Mouse (Mus musculus) midbrain, postnatal 0 days (tissue): ENCODE results near the gene Nploc4. TPM values are rescaled to one million over a fixed set of nuclear protein-coding genes. Genes with fewer than 3 reads are reported as not detected.

Experiments used
- ATAC-seq: fragments of 200-750 bp; cut with Nextera tagmentation; 2 replicates; pipeline ENCODE4 v1.8.0; 2017; ENCODE audit warnings: moderate number of reproducible peaks, mild to moderate bottlenecking, moderate TSS enrichment, moderate library complexity; ENCODE audit not compliant: low FRiP score
- DNase-seq: peaks from one replicate; pipeline ENCODE4 v3.0.0-alpha.2; 2015; ENCODE audit warnings: low spot score
- H3K27ac ChIP-seq: fragments of 300-500 bp; sonication (generic); 2 replicates; pipeline ENCODE4 v1.5.1; 2014; ENCODE audit warnings: low read depth, mild to moderate bottlenecking, low read length, mixed read lengths
- H3K27me3 ChIP-seq: fragments of 300-500 bp; sonication (generic); 2 replicates; pipeline ENCODE4 v1.6.1; 2014; ENCODE audit warnings: low read length, control low read depth, mixed read lengths; ENCODE audit not compliant: insufficient read depth
- H3K36me3 ChIP-seq: fragments of 300-500 bp; sonication (generic); 2 replicates; pipeline ENCODE4 v1.6.1; 2014; ENCODE audit warnings: low read length, control low read depth, mixed read lengths; ENCODE audit not compliant: insufficient read depth
- H3K4me1 ChIP-seq: fragments of 300-500 bp; sonication (generic); 2 replicates; pipeline ENCODE4 v1.6.1; 2014; ENCODE audit warnings: mild to moderate bottlenecking, control low read depth, antibody characterized with exemption, low read length, mixed read lengths; ENCODE audit not compliant: insufficient read depth
- H3K4me2 ChIP-seq: fragments of 300-500 bp; sonication (generic); 2 replicates; pipeline ENCODE4 v1.6.1; 2014; ENCODE audit warnings: low read depth, mild to moderate bottlenecking, low read length, mixed read lengths; ENCODE audit not compliant: poor library complexity, severe bottlenecking
- H3K4me3 ChIP-seq: fragments of 300-500 bp; sonication (generic); 2 replicates; pipeline ENCODE4 v1.5.1; 2014; ENCODE audit warnings: low read depth, mild to moderate bottlenecking, low read length, moderate library complexity
- H3K9ac ChIP-seq: fragments of 300-500 bp; sonication (generic); replicated peaks from 2 replicates; pipeline ENCODE4 v1.6.1; 2014; ENCODE audit warnings: mild to moderate bottlenecking, low read length, moderate library complexity, mixed read lengths; ENCODE audit not compliant: poor library complexity, severe bottlenecking
- H3K9me3 ChIP-seq: fragments of 300-500 bp; sonication (generic); 2 replicates; pipeline ENCODE4 v1.6.1; 2016; ENCODE audit warnings: low read length, control low read depth
- CTCF ChIP-seq: IDR thresholded peaks from 2 replicates; pipeline ENCODE4 v1.5.1; 2016; ENCODE audit warnings: antibody characterized with exemption, mild to moderate bottlenecking
- WGBS: fragments of 180-500 bp; shearing (Covaris S2); extraction: QIAGEN DNeasy Blood & Tissue Kit; methylation state at CpG from one replicate; pipeline ENCODE4 v1.1.7; 2014; 5-methylcytosine and 5-hydroxymethylcytosine counted together
- polyA plus RNA-seq: library from polyadenylated mRNA; unstranded; fragments of >200 nt; fragmentation: Nextera tagmentation; extraction: Ambion mirVana; gene quantifications from 2 replicates; pipeline ENCODE4 v1.2.1, GENCODE M21; 2015
- total RNA-seq: library from RNA; depleted of rRNA; stranded (reverse); fragments of >200 nt; gene quantifications from 2 replicates; pipeline ENCODE4 v1.2.3, GENCODE M21; 2014

Nploc4 gene
- total and polyA plus RNA-seq, 2 experiments from 2014 or later, result 27.1 to 64.4 TPM

DNA sequence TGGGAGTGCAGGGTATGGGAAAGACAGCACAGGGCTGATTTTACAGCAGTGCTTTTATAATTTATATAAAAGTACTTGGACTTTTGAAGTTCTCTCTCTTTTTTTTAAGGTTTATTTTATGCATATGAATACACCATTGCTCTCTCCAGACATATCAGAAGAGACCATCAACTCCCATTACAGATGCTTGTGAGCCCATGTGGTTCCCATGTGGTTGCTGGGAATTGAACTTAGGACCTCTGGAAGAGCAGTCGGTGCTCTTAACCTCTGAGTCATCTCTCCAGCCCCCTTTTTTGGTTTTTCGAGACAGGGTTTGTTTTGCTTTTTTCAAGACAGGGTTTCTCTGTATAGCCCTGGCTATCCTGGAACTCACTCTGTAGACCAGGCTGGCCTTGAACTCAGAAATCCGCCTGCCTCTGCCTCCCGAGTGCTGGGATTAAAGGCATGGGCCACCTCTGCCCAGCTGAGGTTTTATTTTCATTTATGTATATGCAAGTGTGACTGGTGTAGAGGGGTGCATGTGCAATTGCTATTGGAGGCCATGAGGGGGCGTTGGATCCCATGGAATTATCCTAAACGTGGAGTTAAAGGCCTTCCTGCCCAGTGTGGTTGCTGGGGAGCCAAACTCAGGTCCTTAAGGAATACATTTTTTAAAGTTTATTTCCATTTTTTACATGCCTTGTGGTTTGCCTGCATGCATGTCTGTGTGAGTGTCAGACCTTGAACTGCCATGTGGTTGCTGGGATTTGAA, 21.5 kb upstream of the Nploc4 start:
- DNase-seq, result no peak
- no peaks in the 10 kb centered on the region for H3K27me3 ChIP-seq
- H3K36me3 ChIP-seq, result peaks cover 23% of the 10 kb centered on the region
- no peaks in the 10 kb centered on the region; the same call in 1 of the 2 replicates for H3K4me1 ChIP-seq
- 68% methylated on average over 6 of the region's 6 CpGs for WGBS
- no peak for ATAC-seq
- peak; percentile 32; the same call in 1 of the 2 replicates for TF ChIP-seq CTCF
- H3K4me3 ChIP-seq, result peak overlapping the region; percentile 65
- peak overlapping the region; percentile 84 for H3K4me2 ChIP-seq
- no peaks in the 10 kb centered on the region for H3K9me3 ChIP-seq
- H3K9ac ChIP-seq, result peak overlapping the region; percentile 64; the same call in 1 of the 2 replicates
- 0 out of 2 replicates have a peak overlapping the region, but pooled peaks have one; percentile 55 for H3K27ac ChIP-seq

DNA sequence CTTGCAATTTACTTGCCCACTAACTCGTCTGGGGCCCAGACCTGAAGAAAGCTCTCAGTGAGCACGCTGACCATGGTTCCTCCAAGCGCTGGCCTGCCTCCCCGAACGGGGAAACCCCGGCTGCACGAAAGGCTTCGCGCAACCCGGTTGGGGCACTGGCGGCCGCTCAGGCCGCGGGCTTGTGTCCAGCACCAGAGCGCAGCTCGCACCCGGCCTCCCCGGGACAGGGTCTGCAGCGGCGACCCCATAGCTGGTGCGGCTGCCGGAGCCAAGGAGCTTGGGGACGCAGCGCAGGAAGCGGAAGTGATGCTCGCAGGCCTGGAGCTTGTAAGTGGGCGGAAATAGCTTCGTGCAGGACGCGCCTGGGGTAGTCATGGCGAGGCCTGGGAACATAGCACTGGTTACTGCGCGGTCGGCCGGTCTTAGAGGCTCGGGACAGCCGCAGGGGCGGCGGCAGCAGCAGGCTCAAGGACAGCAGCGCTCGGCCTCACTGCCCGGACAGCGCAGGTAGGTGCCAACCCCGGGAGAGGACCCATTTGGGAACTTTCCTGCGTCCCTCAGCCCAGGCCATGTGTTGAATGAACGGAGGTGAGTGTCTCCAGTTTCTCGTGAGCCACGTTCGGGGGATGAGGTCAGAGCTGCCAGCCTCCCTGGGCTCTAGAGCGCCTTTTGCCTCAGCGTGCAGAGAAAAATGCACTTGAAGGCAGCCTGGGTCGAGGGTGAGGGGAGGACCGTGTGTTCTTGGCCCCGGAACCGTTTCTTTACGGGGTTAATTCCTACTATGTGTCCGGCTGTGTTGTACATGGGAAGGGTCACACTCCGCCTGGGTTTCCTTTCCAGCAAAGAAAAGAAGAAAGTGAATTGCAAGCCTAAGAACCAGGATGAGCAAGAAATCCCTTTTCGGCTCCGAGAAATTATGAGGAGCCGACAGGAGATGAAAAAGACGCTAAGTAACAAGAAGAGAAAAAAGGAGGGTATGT, 20.6 kb upstream of the Nploc4 start, which contains the start of the genes Oxld1 and Ccdc137:
Oxld1 (minus strand) TSS at position 297 of the 980 bp plus-strand sequence.
Ccdc137 (plus strand) TSS at position 344 of the 980 bp plus-strand sequence.
- Histone ChIP-seq H3K27me3 (no peaks in the 10 kb centered on the region), H3K36me3 (peaks cover 20% of the 10 kb centered on the region), H3K9me3 (no peaks in the 10 kb centered on the region), H3K4me1 (no peaks in the 10 kb centered on the region; the same call in 1 of the 2 replicates), H3K4me3 (peak within 1 kb of the TSS; percentile 65), H3K4me2 (peak within 1 kb of the TSS; percentile 84), H3K9ac (peak within 1 kb of the TSS; percentile 64), H3K27ac (peak within 1 kb of the TSS; percentile 55)
- no peak for TF ChIP-seq CTCF
- WGBS, result 5% methylated on average over 62 of the region's 62 CpGs
- peak; percentile 90 for ATAC-seq
- peak; percentile 92 for DNase-seq

DNA sequence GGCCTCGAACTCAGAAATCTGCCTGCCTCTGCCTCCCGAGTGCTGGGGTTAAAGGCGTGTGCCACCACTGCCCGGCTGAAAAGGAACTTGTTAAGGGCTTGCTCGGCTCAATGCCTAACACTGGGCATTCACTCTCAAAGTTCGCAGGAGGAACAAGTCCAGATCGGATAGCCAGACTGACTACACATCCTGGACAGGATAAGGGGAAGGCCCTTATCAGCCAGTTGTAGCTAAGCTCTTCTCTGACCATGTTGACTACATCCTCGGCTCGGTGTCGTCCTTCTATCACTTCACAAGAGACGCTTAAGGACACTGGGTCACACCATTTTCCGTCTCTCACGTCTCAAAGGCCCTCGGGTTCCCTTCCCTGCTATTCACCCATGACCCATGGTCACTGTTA, 19.9 kb upstream of the Nploc4 start:
- no peak for DNase-seq
- no peak for ATAC-seq
- WGBS, result 30% methylated on average over 14 of the region's 14 CpGs

DNA sequence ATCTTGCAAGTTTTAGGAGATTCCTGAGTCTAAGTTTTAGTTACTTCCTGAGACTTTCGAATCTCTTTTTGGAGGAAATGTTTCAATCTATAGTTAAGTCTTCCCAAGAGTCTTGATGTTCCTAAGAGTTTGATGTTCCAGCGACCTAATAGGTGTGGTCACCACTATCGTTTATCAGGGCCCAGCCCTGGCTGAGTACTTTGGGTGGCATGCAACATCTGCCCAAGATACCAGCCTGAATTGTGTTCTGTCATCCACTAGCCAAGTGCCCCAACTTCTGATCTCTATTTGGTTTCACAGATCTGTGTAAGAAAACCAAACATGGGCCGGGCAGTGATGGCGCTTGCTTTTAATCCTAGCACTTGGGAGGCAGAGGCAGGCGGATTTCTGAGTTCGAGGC, 17.9 kb upstream of the Nploc4 start:
- DNase-seq (no peak), ATAC-seq (no peak)
- Histone ChIP-seq H3K36me3 (peaks cover 4% of the 10 kb centered on the region), H3K4me1 (no peaks in the 10 kb centered on the region; the same call in 1 of the 2 replicates), H3K9me3 (no peaks in the 10 kb centered on the region), H3K9ac (no peak overlapping the region), H3K4me2 (no peak overlapping the region), H3K27me3 (no peaks in the 10 kb centered on the region), H3K4me3 (no peak overlapping the region), H3K27ac (no peak overlapping the region)
- WGBS, result 96% methylated on average over 7 of the region's 7 CpGs
- TF ChIP-seq CTCF, result no peak

More for the DNA sequence above, 19.9 kb upstream of the Nploc4 start:
- Histone ChIP-seq H3K9me3 (no peaks in the 10 kb centered on the region), H3K4me1 (no peaks in the 10 kb centered on the region; the same call in 1 of the 2 replicates), H3K9ac (peak overlapping the region; percentile 64), H3K4me2 (peak overlapping the region; percentile 84), H3K27me3 (no peaks in the 10 kb centered on the region), H3K4me3 (peak overlapping the region; percentile 65), H3K36me3 (peaks cover 17% of the 10 kb centered on the region), H3K27ac (peak overlapping the region; percentile 55)
- TF ChIP-seq CTCF, result no peak

DNA sequence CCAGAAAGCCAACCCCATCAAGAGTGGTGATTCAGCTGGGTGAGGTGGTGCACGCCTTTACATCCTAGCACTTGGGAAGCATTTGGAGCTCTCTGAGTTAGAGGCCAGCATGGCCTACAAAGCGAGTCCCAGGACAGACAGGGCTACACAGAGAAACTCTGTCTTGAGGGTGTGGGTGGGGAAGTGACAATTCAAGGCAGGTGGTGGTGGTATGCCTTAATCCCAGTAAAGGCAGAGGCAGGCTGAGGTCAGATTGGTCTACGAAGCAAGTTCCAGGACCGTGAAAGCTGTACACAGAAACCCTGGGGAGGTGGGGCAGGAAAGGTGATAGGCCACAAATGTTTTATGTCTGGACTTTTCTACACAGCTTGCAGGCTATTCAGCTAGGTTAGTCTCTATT, 17.5 kb upstream of the Nploc4 start:
- no peak for TF ChIP-seq CTCF
- Histone ChIP-seq H3K27me3 (no peaks in the 10 kb centered on the region), H3K9me3 (no peaks in the 10 kb centered on the region), H3K4me2 (no peak overlapping the region), H3K27ac (no peak overlapping the region), H3K4me3 (no peak overlapping the region), H3K36me3 (peaks cover 2% of the 10 kb centered on the region; the same call in 1 of the 2 replicates), H3K9ac (no peak overlapping the region), H3K4me1 (no peaks in the 10 kb centered on the region; the same call in 1 of the 2 replicates)
- ATAC-seq, result no peak
- WGBS, result 91% methylated on average over 4 of the region's 4 CpGs
- no peak for DNase-seq
